Mouse (Mus musculus) liver, embryonic 14.5 days (tissue): Measurements from ENCODE around the gene Ppp1r18. TPM values are rescaled to one million over a fixed set of nuclear protein-coding genes. Genes with fewer than 3 reads are reported as not detected.
A peak's percentile ranks its signal among the peaks of the same experiment; 100 is the strongest.

Experiments used
- ATAC-seq: fragments of 200-750 bp; cut with Nextera tagmentation; 2 replicates; pipeline ENCODE4 v1.8.0; 2017; ENCODE audit warnings: moderate number of reproducible peaks, mild to moderate bottlenecking, moderate library complexity; ENCODE audit not compliant: insufficient read depth
- DNase-seq, 3 experiments: peaks; one replicate each; pipeline ENCODE4 v3.0.0-alpha.2; 2012 to 2013; ENCODE audit warnings: low read depth in 3 of 3, low spot score in 3 of 3
- H3K27ac ChIP-seq: fragments of 300-500 bp; sonication (generic); 2 replicates; pipeline ENCODE4 v1.5.1; 2014; ENCODE audit warnings: moderate library complexity, mild to moderate bottlenecking, control low read depth, inconsistent platforms
- H3K27me3 ChIP-seq: fragments of 300-500 bp; sonication (generic); 2 replicates; pipeline ENCODE4 v1.6.1; 2014; ENCODE audit warnings: mild to moderate bottlenecking, low read length, moderate library complexity; ENCODE audit not compliant: control insufficient read depth, insufficient read depth
- H3K36me3 ChIP-seq: fragments of 300-500 bp; sonication (generic); replicated peaks from 2 replicates; pipeline ENCODE4 v1.6.1; 2014; ENCODE audit warnings: low read depth; ENCODE audit not compliant: control insufficient read depth, insufficient read depth
- H3K4me1 ChIP-seq, 2 experiments: fragments of 200-500 bp in 1 of 2; fragments of 300-500 bp in 1 of 2; sonication (generic) in 1 of 2; replicated peaks; 2 replicates each; pipeline ENCODE4 v1.6.1; 2012 to 2014; ENCODE audit warnings: antibody characterized with exemption in 1 of 2, inconsistent platforms in 1 of 2, low read length in 1 of 2; ENCODE audit not compliant: control insufficient read depth in 2 of 2, insufficient read depth in 2 of 2
- H3K4me2 ChIP-seq: fragments of 300-500 bp; sonication (generic); 2 replicates; pipeline ENCODE4 v1.6.1; 2014; ENCODE audit warnings: low read depth, mild to moderate bottlenecking, control low read depth, moderate library complexity
- H3K4me3 ChIP-seq, 2 experiments: fragments of 200-500 bp in 1 of 2; fragments of 300-500 bp in 1 of 2; sonication (generic) in 1 of 2; 2 replicates each; pipeline ENCODE4 v1.5.1; 2012 to 2014; ENCODE audit warnings: low read depth in 2 of 2, low read length in 2 of 2, mild to moderate bottlenecking in 2 of 2, control low read depth in 1 of 2, inconsistent platforms in 1 of 2, moderate library complexity in 1 of 2; ENCODE audit not compliant: insufficient read depth in 1 of 2
- H3K9ac ChIP-seq: fragments of 300-500 bp; sonication (generic); replicated peaks from 2 replicates; pipeline ENCODE4 v1.6.1; 2014; ENCODE audit warnings: mild to moderate bottlenecking, control low read depth, moderate library complexity
- H3K9me3 ChIP-seq: fragments of 300-500 bp; sonication (generic); 2 replicates; pipeline ENCODE4 v1.6.1; 2016; ENCODE audit warnings: low read length, mixed read lengths; ENCODE audit not compliant: control insufficient read depth
- CTCF ChIP-seq: IDR thresholded peaks from 2 replicates; pipeline ENCODE4 v1.5.1; 2016; ENCODE audit warnings: antibody characterized with exemption, low read depth, control low read depth
- EP300 ChIP-seq: IDR thresholded peaks from 2 replicates; pipeline ENCODE4 v1.6.1; 2016; ENCODE audit warnings: antibody characterized with exemption, low read depth
- WGBS: fragments of 180-500 bp; shearing (Covaris S2); extraction: QIAGEN DNeasy Blood & Tissue Kit; methylation state at CpG from one replicate; pipeline ENCODE4 v1.1.7; 2014; ENCODE audit not compliant: insufficient replicate concordance; 5-methylcytosine and 5-hydroxymethylcytosine counted together
- polyA plus RNA-seq, 2 experiments: library from polyadenylated mRNA; depleted of rRNA in 1 of 2; stranded (reverse) in 1 of 2; unstranded in 1 of 2; fragments of >200 nt; fragmentation: Nextera tagmentation in 1 of 2; extraction: Ambion mirVana in 1 of 2; gene quantifications; 2 replicates each; pipeline versions ENCODE4 v1.2.1 to v1.2.3; 2012 to 2014

Gene Ppp1r18
- polyA plus RNA-seq, 2 experiments: 8.2 to 8.7 TPM

DNA sequence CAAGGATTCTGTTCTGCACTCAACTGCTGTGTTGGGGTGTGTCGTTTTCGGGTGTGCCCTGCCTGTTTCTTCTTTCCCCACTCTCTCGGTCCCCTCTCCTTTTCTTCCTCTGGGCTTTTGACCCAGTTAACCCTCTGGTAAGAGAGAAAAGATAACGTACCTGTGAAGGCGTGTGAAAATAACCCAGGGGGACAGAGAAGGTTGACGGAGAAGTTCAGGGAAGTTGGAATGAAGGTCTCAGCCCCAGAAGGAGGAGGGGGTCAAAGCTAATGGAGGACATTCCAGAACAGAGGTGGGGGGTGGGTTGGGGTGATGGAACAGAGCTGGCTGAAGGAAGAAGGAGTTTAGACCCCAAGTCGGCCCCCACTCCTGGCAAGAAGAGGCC is 3.6 kb downstream of the Ppp1r18 start:
- 3% methylated on average over 7 of the region's 7 CpGs for WGBS
- DNase-seq (no peak), ATAC-seq (no peak)
- H3K9ac ChIP-seq: peak overlapping the region; percentile 40
- peak overlapping the region; percentile 65 for H3K4me2 ChIP-seq
- H3K9me3 ChIP-seq: peaks cover 3% of the 10 kb centered on the region
- H3K4me3 ChIP-seq: peak overlapping the region; percentile 50 to 51
- peaks cover 9 to 15% of the 10 kb centered on the region in 2 experiments for H3K4me1 ChIP-seq
- TF ChIP-seq EP300: no peak
- no peak for TF ChIP-seq CTCF
- peaks cover 55% of the 10 kb centered on the region for H3K27me3 ChIP-seq
- no peaks in the 10 kb centered on the region for H3K36me3 ChIP-seq
- 0 out of 2 replicates have a peak overlapping the region, but pooled peaks have one; percentile 27 for H3K27ac ChIP-seq

- H3K4me2 ChIP-seq: peak overlapping the region; percentile 65
- H3K27ac ChIP-seq: peak overlapping the region; percentile 48
- ATAC-seq: peak; percentile 31
- 10% methylated on average over 7 of the region's 7 CpGs for WGBS
- peak overlapping the region; percentile 34; the same call in 1 of the 2 replicates for H3K9ac ChIP-seq
- DNase-seq: no peak
- H3K4me3 ChIP-seq: peak overlapping the region; percentile 50 to 51
- H3K27me3 ChIP-seq: peaks cover 49% of the 10 kb centered on the region
- TF ChIP-seq EP300: no peak
- no peak for TF ChIP-seq CTCF
- peaks cover 3% of the 10 kb centered on the region for H3K9me3 ChIP-seq
- H3K36me3 ChIP-seq: no peaks in the 10 kb centered on the region
- H3K4me1 ChIP-seq: peaks cover 13 to 20% of the 10 kb centered on the region in 2 experiments
Measured at GRCm38 (mm10) chr17:35869346-35870067, 4.1 kb downstream of the Ppp1r18 start.

- 16% methylated on average over 9 of the region's 9 CpGs for WGBS
- Histone ChIP-seq H3K27ac (no peak overlapping the region), H3K4me1 (peaks cover 8 to 16% of the 10 kb centered on the region in 2 experiments), H3K9me3 (peaks cover 3% of the 10 kb centered on the region), H3K27me3 (peaks cover 41% of the 10 kb centered on the region), H3K4me2 (peak overlapping the region; percentile 65), H3K4me3 (peak overlapping the region; percentile 33 to 50; a peak in 3 of 4 replicates), H3K36me3 (no peaks in the 10 kb centered on the region), H3K9ac (no peak overlapping the region)
- ATAC-seq (peak; percentile 7; the same call in 1 of the 2 replicates), DNase-seq (no peak)
- TF ChIP-seq EP300 (no peak), CTCF (no peak)
Measured at GRCm38 (mm10) chr17:35870151-35870883, 4.9 kb downstream of the Ppp1r18 start.

GRCm38 (mm10) chr17:35870884-35871696 is 5.7 kb downstream of the Ppp1r18 start:
- ATAC-seq (no peak), DNase-seq (no peak)
- WGBS: 32% methylated on average over 8 of the region's 8 CpGs
- TF ChIP-seq CTCF: peak; percentile 75
- no peak for TF ChIP-seq EP300
- Histone ChIP-seq H3K27me3 (peaks cover 33% of the 10 kb centered on the region), H3K36me3 (no peaks in the 10 kb centered on the region), H3K4me1 (peaks cover 8 to 13% of the 10 kb centered on the region in 2 experiments), H3K9ac (no peak overlapping the region), H3K27ac (no peak overlapping the region), H3K4me3 (peak overlapping the region in 1 of 2 experiments; percentile 10; a peak in 2 of 4 replicates), H3K4me2 (peak overlapping the region; percentile 26), H3K9me3 (peaks cover 3% of the 10 kb centered on the region)
